Mouse (Mus musculus): Measurements from ENCODE around the gene Kmt2e.
"Not testable (repeated sequence)": the region's sequence is repeated elsewhere in the genome, so short reads cannot be mapped to it uniquely, and the experiment has no call there.

Kmt2e gene

GRCm38 (mm10) chr5:23551687-23552086, 117.4 kb downstream of the Kmt2e start:
- no peak for DNase-seq (ENCODE audit: extremely low spot score, low read depth, low spot score)

- DNase-seq (ENCODE audit: extremely low spot score, low read depth, low spot score): not testable (repeated sequence)
These were observed 119.1 kb downstream of the Kmt2e start for GRCm38 (mm10) chr5:23553338-23553737.
